Mouse (Mus musculus) left cerebral cortex, adult 8-10 months (tissue): ENCODE results near the gene Svs3a. TPM values are rescaled to one million over a fixed set of nuclear protein-coding genes. Genes with fewer than 3 reads are reported as not detected.
"Not testable (repeated sequence)": the region's sequence is repeated elsewhere in the genome, so short reads cannot be mapped to it uniquely, and the experiment has no call there.

Experiments used
- DNase-seq, 2 experiments: peaks; one replicate each; pipeline ENCODE4 v3.0.0; 2022; ENCODE audit warnings: low spot score in 2 of 2
- total RNA-seq, 4 experiments: library from RNA; stranded (reverse); gene quantifications; 2 replicates each; pipeline ENCODE4 v1.2.4; 2022

The Svs3a gene
- total RNA-seq = not detected

GRCm38 (mm10) chr2:164288968-164289367 is at the start of gene Svs3a:
Gene Svs3a, plus strand, starts transcription at chr2:164289268.
- not testable (repeated sequence) for DNase-seq

GRCm38 (mm10) chr2:164256540-164256939 is 32.5 kb upstream of the Svs3a start, which contains the start of gene Svs3b:
Gene Svs3b, minus strand, starts transcription at chr2:164256640.
- DNase-seq = not testable (repeated sequence)

- no peak for DNase-seq
Measured at GRCm38 (mm10) chr2:164278359-164278758, 10.7 kb upstream of the Svs3a start, which contains the start of gene Svs4. Gene Svs4, minus strand, starts transcription at chr2:164278459.

GRCm38 (mm10) chr2:164312599-164312998 is 23.5 kb downstream of the Svs3a start:
- peak in 1 of 2 experiments; percentile 15 for DNase-seq

- not testable (repeated sequence) for DNase-seq
Measured at GRCm38 (mm10) chr2:164315460-164315859, 26.4 kb downstream of the Svs3a start.

- not testable (repeated sequence) for DNase-seq
Measured at GRCm38 (mm10) chr2:164316451-164316850, 27.4 kb downstream of the Svs3a start, which contains the start of gene Svs6. Gene Svs6, plus strand, starts transcription at chr2:164316751.

GRCm38 (mm10) chr2:164320983-164321382 is 31.9 kb downstream of the Svs3a start:
- no peak for DNase-seq

- not testable (repeated sequence) for DNase-seq
Measured at GRCm38 (mm10) chr2:164332440-164332839, 43.4 kb downstream of the Svs3a start, which contains the start of gene Svs5. Gene Svs5, plus strand, starts transcription at chr2:164332740.

Other genes with a start within 250 kb of the Svs3a start
- 10 to 100 TPM; 31.7 to 37.5 (median 34.1) TPM for gene Stk4, start 218.9 kb upstream of the Svs3a start, total RNA-seq
- 10 to 100 TPM; 76.6 to 84.5 (median 81.5) TPM for gene Tomm34, start 218.1 kb upstream of the Svs3a start, total RNA-seq
- gene Kcns1, start 118.2 kb upstream of the Svs3a start, total RNA-seq = 10 to 100 TPM; 17.5 to 19.4 (median 18.5) TPM
- not detected for gene Wfdc5, start 106.5 kb upstream of the Svs3a start, total RNA-seq
- gene Wfdc12, start 98.7 kb upstream of the Svs3a start, total RNA-seq = not detected
- gene Wfdc15a, start 89.1 kb upstream of the Svs3a start, total RNA-seq = not detected
- gene Wfdc15b, start 67.6 kb upstream of the Svs3a start, total RNA-seq = not detected
- gene Svs2, start 50.8 kb upstream of the Svs3a start, total RNA-seq = not detected
- not detected for gene Svs3b, start 32.6 kb upstream of the Svs3a start, total RNA-seq
- gene Svs4, start 10.8 kb upstream of the Svs3a start, total RNA-seq = not detected
- not detected for gene Svs6, start 27.5 kb downstream of the Svs3a start, total RNA-seq
- gene Svs5, start 43.5 kb downstream of the Svs3a start, total RNA-seq = not detected
- gene Slpi, start 99.8 kb downstream of the Svs3a start, total RNA-seq = 1 to 10 TPM in 2 of 4 experiments, under 1 TPM in 1, not detected in 1; 0.62 to 1.8 (median 1.3) TPM
- gene Rbpjl, start 113.9 kb downstream of the Svs3a start, total RNA-seq = under 1 TPM; 0.17 to 0.77 (median 0.31) TPM
- gene Matn4, start 115.9 kb downstream of the Svs3a start, total RNA-seq = 10 to 100 TPM in 3 of 4 experiments, 1 to 10 TPM in 1; 9.9 to 12.0 (median 10.6) TPM
- gene Sdc4, start 154.6 kb downstream of the Svs3a start, total RNA-seq = 100 to 1,000 TPM in 1 of 4 experiments, 10 to 100 TPM in 3; 81.2 to 117 (median 89.0) TPM
- 10 to 100 TPM; 39.4 to 46.1 (median 40.6) TPM for gene Sys1, start 167.7 kb downstream of the Svs3a start, total RNA-seq
- 10 to 100 TPM in 1 of 4 experiments, 1 to 10 TPM in 3; 4.4 to 15.6 (median 6.3) TPM for gene Gm20458, start 171.7 kb downstream of the Svs3a start, total RNA-seq
- gene Trp53tg5, start 184.5 kb downstream of the Svs3a start, total RNA-seq = not detected
- gene Dbndd2, start 196.8 kb downstream of the Svs3a start, total RNA-seq = 100 to 1,000 TPM; 140 to 155 (median 147) TPM
- gene Pigt, start 208.3 kb downstream of the Svs3a start, total RNA-seq = 10 to 100 TPM; 84.0 to 97.2 (median 89.5) TPM